Mouse (Mus musculus) midbrain, embryonic 16.5 days (tissue): ENCODE results near the gene Myo6. TPM values are rescaled to one million over a fixed set of nuclear protein-coding genes. Genes with fewer than 3 reads are reported as not detected.
"Not testable (repeated sequence)": the region's sequence is repeated elsewhere in the genome, so short reads cannot be mapped to it uniquely, and the experiment has no call there.

ENCODE experiments used
- ATAC-seq: fragments of 200-750 bp; cut with Nextera tagmentation; 2 replicates; pipeline ENCODE4 v1.8.0; 2017; ENCODE audit warnings: moderate TSS enrichment
- H3K27ac ChIP-seq: fragments of 300-500 bp; sonication (generic); 2 replicates; pipeline ENCODE4 v1.5.1; 2014; ENCODE audit warnings: mild to moderate bottlenecking, low read length, mixed read lengths
- H3K27me3 ChIP-seq: fragments of 300-500 bp; sonication (generic); 2 replicates; pipeline ENCODE4 v1.6.1; 2014; ENCODE audit warnings: low read depth, low read length, mixed read lengths; ENCODE audit not compliant: control insufficient read depth, insufficient read depth
- H3K36me3 ChIP-seq: fragments of 300-500 bp; sonication (generic); 2 replicates; pipeline ENCODE4 v1.6.1; 2014; ENCODE audit warnings: mild to moderate bottlenecking, low read length, moderate library complexity, mixed read lengths; ENCODE audit not compliant: control insufficient read depth, insufficient read depth
- H3K4me1 ChIP-seq: fragments of 300-500 bp; sonication (generic); 2 replicates; pipeline ENCODE4 v1.6.1; 2014; ENCODE audit warnings: mild to moderate bottlenecking, low read length, mixed read lengths; ENCODE audit not compliant: control insufficient read depth, insufficient read depth
- H3K4me2 ChIP-seq: fragments of 300-500 bp; sonication (generic); 2 replicates; pipeline ENCODE4 v1.6.1; 2014; ENCODE audit warnings: mild to moderate bottlenecking, low read length, mixed read lengths
- H3K4me3 ChIP-seq: fragments of 300-500 bp; sonication (generic); 2 replicates; pipeline ENCODE4 v1.5.1; 2014; ENCODE audit warnings: low read depth, mild to moderate bottlenecking, low read length, moderate library complexity, mixed read lengths
- H3K9ac ChIP-seq: fragments of 300-500 bp; sonication (generic); 2 replicates; pipeline ENCODE4 v1.6.1; 2014; ENCODE audit warnings: low read depth, low read length, mixed read lengths
- H3K9me3 ChIP-seq: fragments of 300-500 bp; sonication (generic); replicated peaks from 2 replicates; pipeline ENCODE4 v1.6.1; 2014; ENCODE audit warnings: mild to moderate bottlenecking, low read length, mixed read lengths; ENCODE audit not compliant: control insufficient read depth, poor library complexity, severe bottlenecking
- WGBS: fragments of 180-500 bp; shearing (Covaris S2); extraction: QIAGEN DNeasy Blood & Tissue Kit; methylation state at CpG from one replicate; pipeline ENCODE4 v1.1.7; 2014; 5-methylcytosine and 5-hydroxymethylcytosine counted together
- polyA plus RNA-seq: library from polyadenylated mRNA; unstranded; fragments of >200 nt; fragmentation: Nextera tagmentation; extraction: Ambion mirVana; gene quantifications from 2 replicates; pipeline ENCODE4 v1.2.1, GENCODE M21; 2015

Gene Myo6
- polyA plus RNA-seq, 1 experiment from 2014 or later = 22.7 TPM

DNA sequence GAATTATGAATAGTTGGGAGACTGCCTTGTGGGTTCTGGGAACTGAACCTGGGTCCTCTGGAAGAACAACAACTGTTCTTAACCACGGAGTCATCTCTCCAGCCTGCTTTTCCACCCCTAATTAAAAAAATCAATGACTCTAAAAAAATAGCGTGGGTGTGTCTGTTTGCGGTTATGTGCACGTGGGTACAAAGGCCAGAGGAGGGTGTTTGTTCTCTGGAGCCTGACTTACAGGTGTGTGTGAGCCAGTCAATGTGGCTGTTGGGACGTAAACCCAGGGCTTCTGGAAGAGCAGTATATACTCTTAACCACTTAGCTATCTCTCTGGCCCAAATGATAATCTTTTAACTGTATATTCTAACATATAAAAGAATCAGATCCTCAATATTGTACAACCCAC is 148.8 kb downstream of the Myo6 start:
- no peaks in the 10 kb centered on the region for H3K36me3 ChIP-seq
- H3K27ac ChIP-seq = no peak overlapping the region
- H3K4me1 ChIP-seq = no peaks in the 10 kb centered on the region
- no peak overlapping the region for H3K9ac ChIP-seq
- no peak for ATAC-seq
- no peaks in the 10 kb centered on the region for H3K27me3 ChIP-seq
- H3K4me3 ChIP-seq = no peak overlapping the region
- H3K4me2 ChIP-seq = no peak overlapping the region
- WGBS = 89% methylated on average over 5 of the region's 5 CpGs
- H3K9me3 ChIP-seq = no peaks in the 10 kb centered on the region

DNA sequence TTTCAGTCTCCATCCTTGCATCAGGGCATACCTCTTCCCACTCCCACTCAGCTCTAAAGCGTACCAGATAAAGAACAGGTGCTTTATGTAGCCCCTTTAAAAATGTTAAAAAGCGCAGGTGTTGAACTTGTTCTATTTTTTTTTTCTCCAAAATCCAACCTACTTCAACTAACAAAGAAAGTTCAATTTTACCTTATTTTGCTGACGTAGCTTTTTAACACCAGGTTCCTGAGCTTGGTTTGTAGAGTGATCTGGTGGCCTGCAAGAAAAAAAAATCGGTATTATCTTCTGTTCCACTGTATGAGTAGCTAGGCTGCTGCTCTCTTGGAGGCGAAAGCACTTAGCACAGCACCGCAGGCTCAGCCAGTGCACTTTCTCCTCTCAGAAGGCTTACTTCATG is 151.1 kb downstream of the Myo6 start:
- Histone ChIP-seq H3K36me3 (no peaks in the 10 kb centered on the region), H3K27me3 (no peaks in the 10 kb centered on the region), H3K4me3 (no peak overlapping the region), H3K4me1 (no peaks in the 10 kb centered on the region), H3K4me2 (no peak overlapping the region), H3K9ac (no peak overlapping the region), H3K9me3 (no peaks in the 10 kb centered on the region), H3K27ac (no peak overlapping the region)
- WGBS = 90% methylated on average over 6 of the region's 6 CpGs
- ATAC-seq = no peak

DNA sequence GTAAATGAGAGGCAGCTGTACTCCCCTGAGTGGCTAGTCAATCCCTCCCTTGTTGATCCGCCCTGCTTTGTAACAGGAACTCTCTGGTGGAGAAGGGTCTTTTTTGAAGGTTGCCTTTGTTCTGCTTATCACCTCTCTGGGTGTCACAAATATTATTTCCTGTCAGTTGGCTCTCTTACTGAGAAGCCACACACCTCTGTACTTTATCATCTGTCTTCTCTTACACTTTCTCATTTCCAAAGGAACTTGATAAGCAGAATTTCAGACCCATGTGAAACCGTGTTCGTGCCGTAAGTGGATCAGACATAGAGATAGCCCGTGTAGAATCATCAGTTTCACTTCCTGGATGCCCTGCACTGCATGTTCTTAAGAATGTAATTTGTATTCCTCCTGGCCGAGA is 153.2 kb downstream of the Myo6 start:
- WGBS = 86% methylated on average over 6 of the region's 6 CpGs
- no peaks in the 10 kb centered on the region for H3K4me1 ChIP-seq

DNA sequence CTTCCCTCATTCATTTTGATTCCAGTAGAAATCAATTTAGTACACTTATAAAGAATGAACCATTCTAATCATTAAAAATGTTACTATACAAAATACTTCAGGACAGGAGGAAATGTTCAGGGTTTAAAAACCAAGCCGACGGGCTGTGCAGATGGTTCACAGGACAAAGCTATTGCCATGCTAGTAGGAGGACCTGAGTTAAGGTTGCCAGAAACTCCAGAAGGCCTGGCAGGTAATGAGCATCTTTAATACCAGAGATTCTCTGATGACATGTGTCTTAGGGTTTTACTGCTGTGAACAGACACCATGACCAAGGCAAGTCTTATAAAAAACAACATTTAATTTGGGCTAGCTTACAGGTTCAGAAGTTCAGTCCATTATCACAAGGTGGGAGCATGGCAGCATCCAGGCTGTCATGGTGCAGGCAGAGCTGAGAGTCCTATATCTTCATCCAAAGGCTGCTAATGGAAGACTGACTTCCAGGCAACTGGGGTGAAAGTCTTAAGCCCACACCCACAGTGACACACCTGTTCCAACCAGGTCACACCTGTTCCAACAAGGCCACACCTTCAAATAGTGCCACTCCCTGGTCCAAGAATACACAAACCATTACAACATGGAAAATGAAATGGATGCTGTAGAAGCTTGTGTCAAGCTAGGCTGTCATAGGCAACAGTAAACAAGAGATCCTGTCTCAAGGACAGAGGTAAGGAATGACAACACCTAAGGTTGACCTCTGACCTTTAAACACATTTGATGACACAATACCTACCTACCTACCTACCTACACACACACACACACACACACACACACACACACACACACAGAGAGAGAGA is 156.4 kb downstream of the Myo6 start:
- not testable (repeated sequence) for ATAC-seq, H3K27me3 ChIP-seq, H3K9ac ChIP-seq, H3K4me1 ChIP-seq, H3K4me3 ChIP-seq, H3K36me3 ChIP-seq, H3K27ac ChIP-seq, H3K4me2 ChIP-seq, H3K9me3 ChIP-seq
- WGBS = 96% methylated on average over 2 of the region's 2 CpGs

More for the DNA sequence above, 153.2 kb downstream of the Myo6 start:
- H3K27ac ChIP-seq = no peak overlapping the region
- no peaks in the 10 kb centered on the region for H3K36me3 ChIP-seq
- no peak overlapping the region for H3K4me3 ChIP-seq
- no peak for ATAC-seq
- no peak overlapping the region for H3K4me2 ChIP-seq
- H3K9ac ChIP-seq = no peak overlapping the region
- H3K9me3 ChIP-seq = no peaks in the 10 kb centered on the region
- H3K27me3 ChIP-seq = no peaks in the 10 kb centered on the region

DNA sequence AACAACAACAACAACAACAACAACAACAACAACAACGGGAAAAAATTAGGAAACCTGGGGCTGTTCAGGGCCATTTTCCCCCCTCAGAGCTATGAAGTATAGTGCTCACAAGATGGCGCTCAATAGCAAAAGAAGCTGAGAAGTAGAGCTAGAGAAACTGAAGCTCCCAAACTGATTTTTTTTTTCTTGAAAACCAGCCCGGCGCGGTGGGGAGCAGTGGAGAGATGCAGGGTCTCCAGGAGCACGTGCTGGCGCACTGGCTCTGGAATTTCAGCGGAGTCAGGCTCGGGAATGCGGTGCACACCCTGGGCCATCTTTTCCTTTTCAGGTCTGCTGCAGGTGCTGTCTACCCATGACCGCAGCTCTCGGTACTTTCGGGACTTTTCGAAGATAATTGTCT is 167.3 kb downstream of the Myo6 start:
- 17% methylated on average over 14 of the region's 14 CpGs for WGBS

DNA sequence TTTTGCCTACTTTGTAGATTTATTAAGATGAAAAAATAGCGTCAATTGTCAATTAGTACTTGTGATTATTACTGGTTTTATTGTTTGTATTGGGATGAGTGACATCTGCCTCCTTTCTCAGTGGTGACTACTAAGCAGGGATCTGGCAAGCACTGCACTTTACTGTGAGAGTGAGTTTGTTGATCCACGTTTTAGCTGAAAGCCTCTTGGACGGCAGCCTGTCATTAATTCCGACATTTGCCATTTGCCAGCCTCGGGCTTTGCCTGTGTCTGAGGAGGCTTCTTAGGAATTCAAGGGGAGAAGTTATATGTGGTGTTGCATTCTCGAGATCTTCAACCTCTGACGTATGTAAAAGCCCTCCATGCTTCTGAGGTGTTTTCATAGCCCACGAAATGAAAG is 168.6 kb downstream of the Myo6 start:
- no peak overlapping the region for H3K9ac ChIP-seq
- no peaks in the 10 kb centered on the region for H3K27me3 ChIP-seq
- H3K9me3 ChIP-seq = no peaks in the 10 kb centered on the region
- H3K27ac ChIP-seq = 0 out of 2 replicates have a peak overlapping the region, but pooled peaks have one; percentile 11
- H3K4me1 ChIP-seq = peaks cover 6% of the 10 kb centered on the region; the same call in 1 of the 2 replicates
- H3K36me3 ChIP-seq = no peaks in the 10 kb centered on the region
- WGBS = 33% methylated on average over 8 of the region's 8 CpGs
- H3K4me3 ChIP-seq = 0 out of 2 replicates have a peak overlapping the region, but pooled peaks have one; percentile 9
- peak overlapping the region; percentile 44 for H3K4me2 ChIP-seq
- peak; percentile 27; the same call in 1 of the 2 replicates for ATAC-seq

More for the DNA sequence above, 167.3 kb downstream of the Myo6 start:
- H3K27ac ChIP-seq = no peak overlapping the region
- peak; percentile 77 for ATAC-seq
- H3K4me1 ChIP-seq = peaks cover 6% of the 10 kb centered on the region; the same call in 1 of the 2 replicates
- H3K4me2 ChIP-seq = peak overlapping the region; percentile 63
- H3K27me3 ChIP-seq = no peaks in the 10 kb centered on the region
- no peaks in the 10 kb centered on the region for H3K9me3 ChIP-seq
- H3K4me3 ChIP-seq = peak overlapping the region; percentile 26; the same call in 1 of the 2 replicates
- H3K9ac ChIP-seq = peak overlapping the region; percentile 50
- H3K36me3 ChIP-seq = no peaks in the 10 kb centered on the region

DNA sequence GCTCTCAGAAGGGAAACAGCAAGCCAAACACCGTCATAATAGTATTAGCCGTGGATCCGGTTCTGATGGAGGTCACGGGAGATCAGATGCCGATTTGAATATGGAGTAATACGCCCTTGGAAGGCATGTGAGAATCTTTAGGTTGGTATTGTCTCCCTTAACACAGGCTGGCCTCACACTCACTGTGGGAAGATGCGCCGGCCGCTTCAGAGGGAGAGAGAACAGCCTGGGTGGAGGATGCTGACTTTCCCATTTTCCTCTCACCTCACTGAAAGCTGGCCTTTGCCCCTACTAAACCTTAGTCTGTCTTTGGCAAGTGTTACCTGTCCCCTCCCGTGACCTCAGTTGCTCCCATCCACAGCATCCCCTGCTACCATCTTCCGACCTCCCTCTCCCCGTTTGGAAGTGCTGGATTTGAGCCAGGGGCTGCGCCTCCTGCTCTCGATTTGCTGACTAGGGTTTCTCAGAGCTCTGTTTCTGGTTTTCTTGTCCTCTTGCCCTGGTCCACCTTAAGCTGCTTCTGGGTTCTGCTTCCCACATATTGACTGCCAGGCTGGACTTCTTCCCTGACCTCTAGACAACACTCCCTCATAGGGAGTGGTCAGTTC is 169.3 kb downstream of the Myo6 start:
- H3K36me3 ChIP-seq = no peaks in the 10 kb centered on the region
- H3K4me3 ChIP-seq = no peak overlapping the region
- H3K4me2 ChIP-seq = peak overlapping the region; percentile 44
- H3K27ac ChIP-seq = no peak overlapping the region
- no peaks in the 10 kb centered on the region for H3K27me3 ChIP-seq
- H3K9ac ChIP-seq = no peak overlapping the region
- 45% methylated on average over 14 of the region's 14 CpGs for WGBS
- peak; percentile 29; the same call in 1 of the 2 replicates for ATAC-seq
- no peaks in the 10 kb centered on the region for H3K9me3 ChIP-seq
- H3K4me1 ChIP-seq = peaks cover 6% of the 10 kb centered on the region; the same call in 1 of the 2 replicates

DNA sequence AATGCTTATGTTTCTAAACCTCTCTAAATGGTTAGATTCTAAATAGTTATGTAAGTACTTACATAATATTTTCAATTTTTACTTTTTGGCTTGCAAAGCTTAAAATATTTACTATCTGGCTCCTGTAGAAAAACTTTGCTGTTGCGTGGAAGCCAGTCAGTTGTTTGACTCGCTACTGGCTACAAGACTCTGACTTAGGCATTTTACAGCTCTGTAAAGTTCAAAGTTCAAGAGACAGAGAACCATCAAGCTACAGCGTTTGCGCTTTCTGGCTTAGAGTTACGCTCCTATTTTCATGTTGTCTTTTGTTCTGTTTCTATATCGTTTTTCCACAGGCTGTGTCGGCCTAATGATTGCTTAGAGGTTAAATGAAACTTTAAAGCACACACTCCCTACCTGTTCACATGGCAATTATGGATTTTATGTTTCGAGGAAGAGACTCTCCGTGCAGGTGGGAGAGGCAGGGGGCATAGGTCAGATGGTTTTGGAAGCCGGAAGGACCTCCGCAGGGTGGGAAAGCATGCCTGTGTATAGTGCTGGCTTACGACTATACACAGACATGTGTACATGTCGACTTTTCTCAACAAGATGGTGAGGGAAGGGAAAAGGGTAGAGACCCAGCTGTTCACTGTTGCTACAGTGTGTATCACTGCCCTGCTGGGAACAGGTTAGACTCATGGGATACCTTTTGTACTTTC is 171.0 kb downstream of the Myo6 start:
- no peaks in the 10 kb centered on the region for H3K9me3 ChIP-seq
- H3K27me3 ChIP-seq = no peaks in the 10 kb centered on the region
- no peak overlapping the region for H3K9ac ChIP-seq
- no peak for ATAC-seq
- H3K4me1 ChIP-seq = peaks cover 6% of the 10 kb centered on the region; the same call in 1 of the 2 replicates
- H3K4me2 ChIP-seq = no peak overlapping the region
- H3K36me3 ChIP-seq = no peaks in the 10 kb centered on the region
- no peak overlapping the region for H3K4me3 ChIP-seq
- H3K27ac ChIP-seq = no peak overlapping the region
- WGBS = 88% methylated on average over 13 of the region's 13 CpGs
